Mouse (Mus musculus) CD4-positive, CD25-positive, alpha-beta regulatory T cell, adult 2 months (primary cell): ENCODE data around the gene Med23.

Source experiments
- DNase-seq: peaks from one replicate; pipeline ENCODE4 v3.0.0-alpha.2; 2012; ENCODE audit warnings: low read depth, low spot score

Med23 gene

GRCm38 (mm10) chr10:24873624-24874023, 3.8 kb downstream of the Med23 start:
- DNase-seq, result peak; percentile 34

GRCm38 (mm10) chr10:24886008-24886407, 16.2 kb downstream of the Med23 start:
- peak; percentile 46 for DNase-seq

GRCm38 (mm10) chr10:24888343-24888742, 18.6 kb downstream of the Med23 start:
- no peak for DNase-seq

GRCm38 (mm10) chr10:24895927-24896326, 26.1 kb downstream of the Med23 start:
- DNase-seq, result peak; percentile 10

GRCm38 (mm10) chr10:24905627-24906026, 35.8 kb downstream of the Med23 start:
- no peak for DNase-seq

GRCm38 (mm10) chr10:24911199-24911598, 41.4 kb downstream of the Med23 start:
- no peak for DNase-seq

- DNase-seq, result no peak
Observed at GRCm38 (mm10) chr10:24912576-24912975, 42.8 kb downstream of the Med23 start.

GRCm38 (mm10) chr10:24915486-24915885, 45.7 kb downstream of the Med23 start:
- DNase-seq, result no peak

- no peak for DNase-seq
Observed at GRCm38 (mm10) chr10:24922977-24923376, 53.2 kb downstream of the Med23 start.

- no peak for DNase-seq
Observed at GRCm38 (mm10) chr10:24924296-24924695, 54.5 kb downstream of the Med23 start.

GRCm38 (mm10) chr10:24926380-24926779, 56.6 kb downstream of the Med23 start:
- DNase-seq, result no peak

- DNase-seq, result no peak
Observed at GRCm38 (mm10) chr10:24926962-24927720, 57.4 kb downstream of the Med23 start, which contains the start of gene Arg1. Arg1 (minus strand) TSS chr10:24927484.

GRCm38 (mm10) chr10:24928072-24928471, 58.3 kb downstream of the Med23 start:
- peak; percentile 27 for DNase-seq

- no peak for DNase-seq
Observed at GRCm38 (mm10) chr10:24930143-24930542, 60.4 kb downstream of the Med23 start.

GRCm38 (mm10) chr10:24947871-24948270, 78.1 kb downstream of the Med23 start:
- no peak for DNase-seq

GRCm38 (mm10) chr10:24948278-24948677, 78.5 kb downstream of the Med23 start:
- no peak for DNase-seq

GRCm38 (mm10) chr10:24950223-24950622, 80.4 kb downstream of the Med23 start:
- no peak for DNase-seq

- DNase-seq, result no peak
Observed at GRCm38 (mm10) chr10:24951575-24951974, 81.8 kb downstream of the Med23 start.

- DNase-seq, result no peak
Observed at GRCm38 (mm10) chr10:24952549-24952948, 82.8 kb downstream of the Med23 start.

- no peak for DNase-seq
Observed at GRCm38 (mm10) chr10:24953876-24954275, 84.1 kb downstream of the Med23 start.

- DNase-seq, result no peak
Observed at GRCm38 (mm10) chr10:24958280-24959042, 88.7 kb downstream of the Med23 start.

- no peak for DNase-seq
Observed at GRCm38 (mm10) chr10:24959043-24959916, 89.5 kb downstream of the Med23 start.
